Mouse (Mus musculus): ENCODE measurements around the gene Scube3. TPM values are rescaled to one million over a fixed set of nuclear protein-coding genes. Genes with fewer than 3 reads are reported as not detected.
A peak's percentile ranks its signal among the peaks of the same experiment; 100 is the strongest.
"Not testable (repeated sequence)": the region's sequence is repeated elsewhere in the genome, so short reads cannot be mapped to it uniquely, and the experiment has no call there.

The Scube3 gene
- polyA plus RNA-seq, 1 experiment from 2014 or later: 10.8 TPM

- 21% methylated on average over 26 of the region's 26 CpGs for WGBS
- ATAC-seq (ENCODE audit: insufficient number of reproducible peaks, insufficient read depth, low FRiP score, low TSS enrichment): peak; percentile 85
- Histone ChIP-seq H3K9ac (peak within 1 kb of the TSS; percentile 58), H3K27ac (peak within 1 kb of the TSS; percentile 88), H3K27me3 (no peaks in the 10 kb centered on the region), H3K4me1 (peaks cover 18% of the 10 kb centered on the region), H3K4me2 (replicated peaks) (peak within 1 kb of the TSS; percentile 61), H3K9me3 (no peaks in the 10 kb centered on the region), H3K36me3 (peaks cover 18% of the 10 kb centered on the region), H3K4me3 (peak within 1 kb of the TSS; percentile 31)
Measured at GRCm38 (mm10) chr17:28207591-28208313, 65.8 kb downstream of the Scube3 start, which contains the start of gene Def6. TSS of gene Def6 (plus strand) at chr17:28207778.

GRCm38 (mm10) chr17:28208314-28208612 lies 66.3 kb downstream of the Scube3 start:
- ATAC-seq (ENCODE audit: insufficient number of reproducible peaks, insufficient read depth, low FRiP score, low TSS enrichment): no peak
- Histone ChIP-seq H3K4me1 (peaks cover 18% of the 10 kb centered on the region), H3K36me3 (peaks cover 13% of the 10 kb centered on the region), H3K4me3 (peak overlapping the region; percentile 31), H3K9me3 (no peaks in the 10 kb centered on the region), H3K4me2 (replicated peaks) (peak overlapping the region; percentile 61), H3K27ac (peak overlapping the region; percentile 88; the same call in 1 of the 2 replicates), H3K27me3 (no peaks in the 10 kb centered on the region), H3K9ac (peak overlapping the region; percentile 58)
- WGBS: 68% methylated on average over 8 of the region's 8 CpGs

- H3K4me3 ChIP-seq: no peak overlapping the region
- no peak overlapping the region for H3K27ac ChIP-seq
- peaks cover 8% of the 10 kb centered on the region; the same call in 1 of the 2 replicates for H3K36me3 ChIP-seq
- no peaks in the 10 kb centered on the region for H3K9me3 ChIP-seq
- WGBS: 77% methylated on average over 4 of the region's 4 CpGs
- no peak for ATAC-seq (ENCODE audit: insufficient number of reproducible peaks, insufficient read depth, low FRiP score, low TSS enrichment)
- H3K27me3 ChIP-seq: no peaks in the 10 kb centered on the region
- peaks cover 18% of the 10 kb centered on the region for H3K4me1 ChIP-seq
- no peak overlapping the region for H3K9ac ChIP-seq
- H3K4me2 ChIP-seq (replicated peaks): no peak overlapping the region
Measured at GRCm38 (mm10) chr17:28209457-28210110, 67.6 kb downstream of the Scube3 start.

GRCm38 (mm10) chr17:28211921-28212341 lies 70.0 kb downstream of the Scube3 start:
- Histone ChIP-seq H3K4me3 (no peak overlapping the region), H3K27ac (no peak overlapping the region), H3K36me3 (no peaks in the 10 kb centered on the region), H3K27me3 (no peaks in the 10 kb centered on the region), H3K9me3 (no peaks in the 10 kb centered on the region), H3K4me1 (peaks cover 15% of the 10 kb centered on the region), H3K9ac (no peak overlapping the region), H3K4me2 (replicated peaks) (no peak overlapping the region)
- 69% methylated on average over 6 of the region's 6 CpGs for WGBS
- no peak for ATAC-seq (ENCODE audit: insufficient number of reproducible peaks, insufficient read depth, low FRiP score, low TSS enrichment)

- ATAC-seq (ENCODE audit: insufficient number of reproducible peaks, insufficient read depth, low FRiP score, low TSS enrichment): no peak
Measured at GRCm38 (mm10) chr17:28212391-28212790, 70.5 kb downstream of the Scube3 start.

GRCm38 (mm10) chr17:28213236-28213635 lies 71.3 kb downstream of the Scube3 start:
- 26% methylated on average over 4 of the region's 4 CpGs for WGBS
- H3K9ac ChIP-seq: no peak overlapping the region
- no peak overlapping the region for H3K4me2 ChIP-seq (replicated peaks)
- no peak for ATAC-seq (ENCODE audit: insufficient number of reproducible peaks, insufficient read depth, low FRiP score, low TSS enrichment)
- no peaks in the 10 kb centered on the region for H3K27me3 ChIP-seq
- peaks cover 10% of the 10 kb centered on the region for H3K4me1 ChIP-seq
- H3K36me3 ChIP-seq: no peaks in the 10 kb centered on the region
- H3K9me3 ChIP-seq: no peaks in the 10 kb centered on the region
- H3K27ac ChIP-seq: no peak overlapping the region
- H3K4me3 ChIP-seq: no peak overlapping the region

More at GRCm38 (mm10) chr17:28212391-28212790, 70.5 kb downstream of the Scube3 start:
- no peaks in the 10 kb centered on the region for H3K27me3 ChIP-seq
- H3K4me2 ChIP-seq (replicated peaks): no peak overlapping the region
- peaks cover 11% of the 10 kb centered on the region for H3K4me1 ChIP-seq
- H3K4me3 ChIP-seq: no peak overlapping the region
- H3K9ac ChIP-seq: no peak overlapping the region
- WGBS: 63% methylated on average over 9 of the region's 9 CpGs
- H3K36me3 ChIP-seq: no peaks in the 10 kb centered on the region
- H3K9me3 ChIP-seq: no peaks in the 10 kb centered on the region
- H3K27ac ChIP-seq: no peak overlapping the region

GRCm38 (mm10) chr17:28216791-28217190 lies 74.8 kb downstream of the Scube3 start:
- no peaks in the 10 kb centered on the region for H3K36me3 ChIP-seq
- 0 out of 2 replicates have a peak, but pooled peaks cover 3% of the 10 kb centered on the region for H3K27me3 ChIP-seq
- peaks cover 12% of the 10 kb centered on the region for H3K4me1 ChIP-seq
- no peak for ATAC-seq (ENCODE audit: insufficient number of reproducible peaks, insufficient read depth, low FRiP score, low TSS enrichment)
- H3K4me3 ChIP-seq: no peak overlapping the region
- no peak overlapping the region for H3K9ac ChIP-seq
- no peak overlapping the region for H3K4me2 ChIP-seq (replicated peaks)
- no peaks in the 10 kb centered on the region for H3K9me3 ChIP-seq
- H3K27ac ChIP-seq: no peak overlapping the region; the same call in 1 of the 2 replicates
- 86% methylated on average over 9 of the region's 9 CpGs for WGBS

- WGBS: 19% methylated on average over 23 of the region's 23 CpGs
- peak overlapping the region; percentile 24; the same call in 1 of the 2 replicates for H3K4me2 ChIP-seq (replicated peaks)
- no peaks in the 10 kb centered on the region for H3K36me3 ChIP-seq
- peaks cover 15% of the 10 kb centered on the region for H3K4me1 ChIP-seq
- no peak overlapping the region for H3K9ac ChIP-seq
- no peaks in the 10 kb centered on the region for H3K9me3 ChIP-seq
- 0 out of 2 replicates have a peak, but pooled peaks cover 3% of the 10 kb centered on the region for H3K27me3 ChIP-seq
- no peak for ATAC-seq (ENCODE audit: insufficient number of reproducible peaks, insufficient read depth, low FRiP score, low TSS enrichment)
- no peak overlapping the region for H3K4me3 ChIP-seq
- H3K27ac ChIP-seq: peak overlapping the region; percentile 73
Measured at GRCm38 (mm10) chr17:28217721-28218649, 76.0 kb downstream of the Scube3 start.

- not testable (repeated sequence) for H3K9ac ChIP-seq; H3K9me3 ChIP-seq; H3K4me2 ChIP-seq (replicated peaks); ATAC-seq (ENCODE audit: insufficient number of reproducible peaks, insufficient read depth, low FRiP score, low TSS enrichment); H3K27ac ChIP-seq; H3K27me3 ChIP-seq; H3K36me3 ChIP-seq; H3K4me3 ChIP-seq
- H3K4me1 ChIP-seq: peaks cover 31% of the 10 kb centered on the region
- WGBS: 89% methylated on average over 10 of the region's 10 CpGs
Measured at GRCm38 (mm10) chr17:28222463-28222862, 80.5 kb downstream of the Scube3 start.

- Histone ChIP-seq H3K27ac (peak overlapping the region; percentile 84), H3K4me1 (peaks cover 20% of the 10 kb centered on the region), H3K27me3 (0 out of 2 replicates have a peak, but pooled peaks cover 3% of the 10 kb centered on the region), H3K9ac (peak overlapping the region; percentile 81), H3K9me3 (no peaks in the 10 kb centered on the region), H3K4me2 (replicated peaks) (peak overlapping the region; percentile 97), H3K4me3 (peak overlapping the region; percentile 55), H3K36me3 (no peaks in the 10 kb centered on the region)
- under 1% methylated on average over 46 of the region's 46 CpGs for WGBS
- ATAC-seq (ENCODE audit: insufficient number of reproducible peaks, insufficient read depth, low FRiP score, low TSS enrichment): peak; percentile 62
Measured at GRCm38 (mm10) chr17:28223561-28224391, 81.8 kb downstream of the Scube3 start.
